Mouse (Mus musculus) embryonic fibroblast, embryonic 13.5 days (primary cell): Measurements from ENCODE around the gene Cd44.

Source experiments
- CTCF ChIP-seq: IDR thresholded peaks from 2 replicates; pipeline ENCODE4 v1.5.1; 2011; ENCODE audit warnings: mild to moderate bottlenecking, control low read depth, low read length, moderate library complexity, borderline replicate concordance; ENCODE audit not compliant: insufficient read depth
- POLR2A ChIP-seq: IDR thresholded peaks from 2 replicates; pipeline ENCODE4 v1.6.1; 2011; ENCODE audit warnings: low read depth, mild to moderate bottlenecking, control low read depth, low read length, moderate library complexity

DNA sequence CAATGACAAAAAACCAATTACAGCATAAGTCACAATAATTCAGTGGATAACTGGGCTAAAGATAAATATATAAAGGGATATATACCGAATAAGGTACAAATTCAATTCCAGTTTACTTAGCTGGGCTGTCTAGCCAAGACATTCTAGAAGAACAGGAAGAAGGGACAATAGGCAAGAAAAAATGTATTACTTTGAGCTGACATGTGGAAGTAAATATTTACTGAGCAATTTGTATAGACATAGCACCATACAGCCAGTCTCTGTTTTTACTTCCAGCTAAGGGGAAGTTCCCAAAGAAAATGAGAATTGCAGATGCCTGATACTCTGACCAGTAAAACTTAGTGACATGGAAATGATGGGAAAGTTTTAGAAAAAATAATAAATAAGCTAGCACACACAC, 23.0 kb upstream of the Cd44 start:
- TF ChIP-seq CTCF (no peak), POLR2A (no peak)
